ENCODE assay signal across 17 mouse cellular contexts in the genomic region with DNA sequence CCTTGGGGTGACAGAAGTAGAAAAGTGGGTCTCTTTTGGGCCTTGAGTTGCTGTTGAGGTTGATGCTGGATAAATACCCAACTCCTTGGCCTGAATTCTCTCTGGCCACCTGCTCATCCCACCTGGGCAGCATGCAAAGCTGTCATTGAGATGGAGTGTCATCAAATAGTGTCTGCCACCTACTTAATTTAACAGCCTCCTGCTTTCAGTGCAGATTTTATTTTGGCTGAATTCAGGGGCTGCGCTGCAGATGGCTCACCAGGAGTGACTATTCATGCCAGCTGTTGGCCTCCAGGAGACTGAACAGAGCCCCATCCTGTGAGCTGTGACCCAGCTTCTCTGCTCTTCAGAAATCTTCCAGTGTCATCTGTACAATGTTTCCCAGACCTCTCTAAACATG.
DNase-seq lines count a peak whose midpoint lies in the region; ATAC-seq lines count a peak whose summit lies in the region.
"Had no signal": no experiment of that assay in that cellular context is flagged by ENCODE, and none has a peak within 500 bp of the region (broad histone marks: within the 10 kb centered on the region; RNA-seq: fewer than 3 reads in every experiment).

No protein-coding gene starts in this region.

- ATAC-seq in cerebellum, adult (ENCODE audit: insufficient number of reproducible peaks, low FRiP score, low TSS enrichment), result peak; percentile 71
- no peak for ATAC-seq in monocyte, adult 5-6 weeks (replicated peaks; ENCODE audit: insufficient number of reproducible peaks, low FRiP score, low TSS enrichment, poor library complexity, severe bottlenecking)
- ATAC-seq: CD4-positive, CD25-positive, alpha-beta regulatory T cell, adult 4 months; forebrain, embryonic 15.5 days; intestine, embryonic 16.5 days had no signal

- intact Hi-C loops in heart, postnatal 10 days (cut with DNase I), result no loop called here

- no peak for DNase-seq in cerebellum, postnatal 4 days (ENCODE audit: low spot score in 2 of 2)
- DNase-seq in cerebellum, adult 18-20 months, result peak; percentile 54 to 58
- peak; percentile 76 for DNase-seq in cerebellum, adult 9-11 months
- DNase-seq in cerebellum, postnatal 36 days, result peak; percentile 46 to 47
- no peak for DNase-seq in heart, postnatal 10 days
- no peak for DNase-seq in T-cell, adult 2 months (ENCODE audit: low spot score)
- DNase-seq: adrenal gland, postnatal 10 days; B cell, adult 2 months; embryo, embryonic 11 days; gastrocnemius, postnatal 36 days; heart, adult 11 months; kidney, adult 2 months had no signal

Comparison
In these comparisons a context has a peak if more than half of its experiments do, and no peak if none do; other contexts are left out.
1. DNase-seq: peak in cerebellum, adult 18-20 months (2 of 2), cerebellum, adult 9-11 months (single experiment) and cerebellum, postnatal 36 days (2 of 2); none in cerebellum, postnatal 4 days (0 of 2), heart, postnatal 10 days (0 of 2) and T-cell, adult 2 months (single experiment).